8 mouse cellular contexts compared by ENCODE assay signal in genomic region chr3:122274241-122275024, GRCm38 (mm10). TPM values are rescaled to one million over a fixed set of nuclear protein-coding genes. Genes with fewer than 3 reads are reported as not detected.
DNase-seq lines count a peak whose midpoint lies in the region; ATAC-seq and TF ChIP-seq lines count a peak whose summit lies in the region.

Gene Dnttip2 (plus strand): TSS chr3:122274388.

- ATAC-seq in embryonic facial prominence, embryonic 14.5 days (ENCODE audit: low read depth) = peak; percentile 98

- H3K4me1 ChIP-seq in embryonic facial prominence, embryonic 14.5 days (ENCODE audit: control insufficient read depth, insufficient read depth, low read length) = peaks cover 27% of the 10 kb centered on the region
- H3K4me1 ChIP-seq in liver, adult 2 months (ENCODE audit: control insufficient read depth, insufficient read depth, low read length) = peaks cover 11% of the 10 kb centered on the region

- TF ChIP-seq POLR2A in liver, adult 2 months (IDR thresholded peaks at IDR 0.05; ENCODE audit: extremely low read depth, insufficient read depth, low read length) = peak; percentile 65
- peak; percentile 50 for TF ChIP-seq POLR2A in myocyte (IDR thresholded peaks at IDR 0.05; ENCODE audit: insufficient read length, low read depth)

- peak within 1 kb of the TSS; percentile 86 for H3K4me2 ChIP-seq in embryonic facial prominence, embryonic 14.5 days (ENCODE audit: low read depth, low read length)
- peak within 1 kb of the TSS; percentile 79 for H3K4me2 ChIP-seq in myocyte (ENCODE audit: low read depth)

- no peaks in the 10 kb centered on the region for H3K9me3 ChIP-seq in embryonic facial prominence, embryonic 14.5 days (ENCODE audit: control insufficient read depth, low read length)

- peak within 1 kb of the TSS; percentile 84 for H3K27ac ChIP-seq in embryonic facial prominence, embryonic 14.5 days (replicated peaks; ENCODE audit: low read depth, low read length)
- peak within 1 kb of the TSS; percentile 66 for H3K27ac ChIP-seq in liver, adult 2 months (replicated peaks; ENCODE audit: insufficient read depth, low read depth, low read length)

- peak within 1 kb of the TSS; percentile 99 for H3K4me3 ChIP-seq in embryonic facial prominence, embryonic 14.5 days (ENCODE audit: low read depth, low read length)
- H3K4me3 ChIP-seq in liver, adult 2 months (ENCODE audit: insufficient read depth, low read depth, low read length) = peak within 1 kb of the TSS; percentile 96
- peak within 1 kb of the TSS; percentile 94 for H3K4me3 ChIP-seq in myocyte

- no peaks in the 10 kb centered on the region for H3K27me3 ChIP-seq in embryonic facial prominence, embryonic 14.5 days (replicated peaks; ENCODE audit: control insufficient read depth, insufficient read depth, low read length)
- H3K27me3 ChIP-seq in liver, adult 2 months (ENCODE audit: control insufficient read depth, insufficient read depth, low read length) = no peaks in the 10 kb centered on the region
- no peaks in the 10 kb centered on the region for H3K27me3 ChIP-seq in myocyte (ENCODE audit: control insufficient read depth, insufficient read depth, insufficient read length)
- no peaks in the 10 kb centered on the region for H3K27me3 ChIP-seq in splenic B cell, adult 2 months (ENCODE audit: control insufficient read depth, insufficient read depth, low read length, poor library complexity, severe bottlenecking)

- peaks cover 11% of the 10 kb centered on the region; the same call in 1 of the 2 replicates for H3K79me2 ChIP-seq in liver, adult 2 months (ENCODE audit: control insufficient read depth, insufficient read depth, low read length)
- H3K79me2 ChIP-seq in myocyte (ENCODE audit: control insufficient read depth, insufficient read depth) = peaks cover 36% of the 10 kb centered on the region

- under 1% methylated on average over 45 of the region's 57 CpGs for WGBS in embryonic facial prominence, embryonic 14.5 days
- 1% methylated on average over 57 of the region's 57 CpGs for WGBS in liver, adult 2 months

- peaks cover 44% of the 10 kb centered on the region for H3K36me3 ChIP-seq in embryonic facial prominence, embryonic 14.5 days (ENCODE audit: control insufficient read depth, insufficient read depth, low read length)
- H3K36me3 ChIP-seq in liver, adult 2 months (ENCODE audit: control insufficient read depth, insufficient read depth, low read length) = peaks cover 27% of the 10 kb centered on the region
- peaks cover 21% of the 10 kb centered on the region for H3K36me3 ChIP-seq in myocyte (ENCODE audit: control insufficient read depth, insufficient read depth)
- H3K36me3 ChIP-seq in splenic B cell, adult 2 months (ENCODE audit: control insufficient read depth, insufficient read depth, low read length, poor library complexity, severe bottlenecking) = peaks cover 8% of the 10 kb centered on the region; the same call in 1 of the 2 replicates

- peak within 1 kb of the TSS; percentile 4 for H3ac ChIP-seq in myocyte (ENCODE audit: control insufficient read depth, insufficient read length)

- peak within 1 kb of the TSS; percentile 92 for H3K9ac ChIP-seq in embryonic facial prominence, embryonic 14.5 days (ENCODE audit: low read depth, low read length)
- H3K9ac ChIP-seq in liver, adult 2 months (ENCODE audit: low read depth, low read length) = peak within 1 kb of the TSS; percentile 93

- peak; percentile 98 for DNase-seq in 416B (ENCODE audit: low read depth)
- peak; percentile 69 to 85 for DNase-seq in adrenal gland, postnatal 4 days (ENCODE audit: low spot score in 2 of 2)
- DNase-seq in embryonic facial prominence, embryonic 14.5 days (ENCODE audit: low spot score) = peak; percentile 98
- DNase-seq in heart, adult 8-10 months (ENCODE audit: low spot score) = peak; percentile 93
- peak; percentile 93 for DNase-seq in kidney, adult 9 months
- peak; percentile 84 for DNase-seq in liver, adult 2 months (ENCODE audit: extremely low read depth, low read depth, low spot score)
- peak; percentile 93 for DNase-seq in splenic B cell, adult 2 months (ENCODE audit: low read depth, low spot score)

- TF ChIP-seq CTCF in liver, adult 2 months (IDR thresholded peaks at IDR 0.05; ENCODE audit: low read depth, low read length) = no peak

TF ChIP-seq in myocyte, 11 proteins besides CTCF, POLR2A, EP300 and RAD21:
- TF ChIP-seq MYOG (IDR thresholded peaks at IDR 0.05; ENCODE audit: control insufficient read depth in 1 of 3, insufficient read depth in 1 of 3, insufficient read length in 2 of 3, low read depth in 2 of 3) = peak in 1 of 3 experiments; percentile 37
- TF ChIP-seq MYOD1 (IDR thresholded peaks at IDR 0.05; ENCODE audit: control insufficient read depth in 1 of 3, insufficient read length in 2 of 3, low read depth in 2 of 3) = no peak
- peak; percentile 33 for TF ChIP-seq SRF (IDR thresholded peaks at IDR 0.05; ENCODE audit: control insufficient read depth, insufficient read length, low read depth)
- no peak for TF ChIP-seq CEBPB (IDR thresholded peaks at IDR 0.05; ENCODE audit: insufficient read depth, poor library complexity, severe bottlenecking)
- peak; percentile 65 for TF ChIP-seq POLR2AphosphoS2 (IDR thresholded peaks at IDR 0.05; ENCODE audit: insufficient read length, low read depth)
- TF ChIP-seq TCF3 (IDR thresholded peaks at IDR 0.05; ENCODE audit: insufficient read length, low read depth) = no peak

RNA-seq across cellular contexts. Expression of gene Dnttip2, which starts in this region (rescaled TPM):
- 10 to 100 TPM; 47.4 to 52.4 TPM for total RNA-seq in adrenal gland, postnatal 4 days (2021)
- 61.8 and 68.3 TPM in 2 replicates for polyA plus RNA-seq in embryonic facial prominence, embryonic 14.5 days (2014; fragmentation: Nextera tagmentation; extraction: Ambion mirVana)
- total RNA-seq in heart, adult 8-10 months (2022) = 10 to 100 TPM; 23.3 to 29.7 (median 26.1) TPM
- total RNA-seq in liver, adult 2 months (2014; rRNA removed) = 14.5 and 17.7 TPM in 2 replicates
- polyA plus RNA-seq in liver, adult 2 months (2012; rRNA removed) = 3.6 and 4.0 TPM in 2 replicates
- polyA plus RNA-seq in myocyte (2012; fragmentation: generic; extraction: Trizol) = 18.5 TPM

Comparison
In these comparisons a context has a peak if more than half of its experiments do, and no peak if none do; other contexts are left out.
1. Peak in every context shown above with its lines: DNase-seq, ATAC-seq, H3K4me3 ChIP-seq and H3K27ac ChIP-seq.